ENCODE assay signal across 14 mouse cellular contexts in genomic region chr17:48625971-48626370, GRCm38 (mm10).
A peak's percentile ranks its signal among the peaks of the same experiment; 100 is the strongest.
DNase-seq lines count a peak whose midpoint lies in the region; ATAC-seq and TF ChIP-seq lines count a peak whose summit lies in the region.
"Had no signal": no experiment of that assay in that cellular context is flagged by ENCODE, and none has a peak within 500 bp of the region (broad histone marks: within the 10 kb centered on the region; RNA-seq: fewer than 3 reads in every experiment).

No protein-coding gene starts in this region.

- no peaks in the 10 kb centered on the region for H3K27me3 ChIP-seq in neural tube, embryonic 14.5 days (ENCODE audit: control insufficient read depth, insufficient read depth, low read length)
- H3K27me3 ChIP-seq: heart, embryonic 15.5 days; hindbrain, embryonic 15.5 days had no signal

- intact Hi-C loops in left cerebral cortex, postnatal 25 days (cut with DNase I) = no loop called here
- intact Hi-C loops in left cerebral cortex, adult 2 months (cut with DNase I) = no loop called here

- H3K4me1 ChIP-seq in neural tube, embryonic 14.5 days (ENCODE audit: control insufficient read depth, insufficient read depth, low read length) = no peaks in the 10 kb centered on the region
- H3K4me1 ChIP-seq: heart, embryonic 15.5 days; hindbrain, embryonic 15.5 days had no signal

- H3K4me3 ChIP-seq in left cerebral cortex, adult 2 months = no peak overlapping the region
- no peak overlapping the region for H3K4me3 ChIP-seq in neural tube, embryonic 14.5 days (ENCODE audit: low read depth, low read length)
- H3K4me3 ChIP-seq: heart, embryonic 15.5 days; hindbrain, embryonic 15.5 days had no signal

- no peak overlapping the region for H3K9ac ChIP-seq in neural tube, embryonic 14.5 days (replicated peaks; ENCODE audit: low read depth, low read length)
- H3K9ac ChIP-seq: heart, embryonic 15.5 days; hindbrain, embryonic 15.5 days; lung, embryonic 14.5 days had no signal

- WGBS in neural tube, embryonic 14.5 days = 72% methylated on average over 6 of the region's 6 CpGs

- no peaks in the 10 kb centered on the region; the same call in 1 of the 2 replicates for H3K9me3 ChIP-seq in neural tube, embryonic 14.5 days (ENCODE audit: control insufficient read depth, low read length)
- H3K9me3 ChIP-seq: hindbrain, embryonic 15.5 days had no signal

- no peaks in the 10 kb centered on the region for H3K36me3 ChIP-seq in neural tube, embryonic 14.5 days (ENCODE audit: control insufficient read depth, insufficient read depth, low read length)
- H3K36me3 ChIP-seq: heart, embryonic 15.5 days; hindbrain, embryonic 15.5 days had no signal

- no peak for TF ChIP-seq CTCF in left cerebral cortex, adult 2 months (IDR thresholded peaks at IDR 0.05)

- peak; percentile 80 for ATAC-seq in frontal cortex, adult (ENCODE audit: low TSS enrichment)
- ATAC-seq in neural tube, embryonic 14.5 days (ENCODE audit: low read depth) = peak; percentile 41; the same call in 1 of the 2 replicates

- no peak overlapping the region for H3K27ac ChIP-seq in left cerebral cortex, adult 2 months
- H3K27ac ChIP-seq in neural tube, embryonic 14.5 days (ENCODE audit: low read depth, low read length) = no peak overlapping the region
- H3K27ac ChIP-seq: heart, embryonic 15.5 days; hindbrain, embryonic 15.5 days had no signal

- H3K4me2 ChIP-seq in neural tube, embryonic 14.5 days (ENCODE audit: low read depth, low read length) = no peak overlapping the region
- H3K4me2 ChIP-seq: heart, embryonic 15.5 days; hindbrain, embryonic 15.5 days; lung, embryonic 14.5 days had no signal

- DNase-seq in frontal cortex, postnatal 25 days (ENCODE audit: low spot score in 2 of 2) = no peak
- peak; percentile 31 to 65 for DNase-seq in left cerebral cortex, postnatal 25 days (ENCODE audit: low spot score in 2 of 2)
- DNase-seq in left cerebral cortex, adult 2 months (ENCODE audit: extremely low spot score in 1 of 2, low spot score in 2 of 2) = no peak
- DNase-seq in frontal cortex, adult 2 months (ENCODE audit: extremely low spot score in 1 of 2, low spot score in 1 of 2) = peak; percentile 18 to 47
- DNase-seq in layer of hippocampus, postnatal 14 days (ENCODE audit: low spot score in 2 of 2) = no peak
- DNase-seq in urinary bladder, postnatal 36 days (ENCODE audit: low spot score in 2 of 2) = no peak
- DNase-seq: B cell, adult 2 months; cerebellum, adult 2 months; kidney, adult 9 months; lung, embryonic 14.5 days had no signal

Comparison
In these comparisons a context has a peak if more than half of its experiments do, and no peak if none do; other contexts are left out.
1. DNase-seq: peak in left cerebral cortex, postnatal 25 days (2 of 2) and frontal cortex, adult 2 months (2 of 2); none in frontal cortex, postnatal 25 days (0 of 2), left cerebral cortex, adult 2 months (0 of 2), layer of hippocampus, postnatal 14 days (0 of 2) and urinary bladder, postnatal 36 days (0 of 2).